Mouse (Mus musculus) erythroblast, embryonic 14.5 days (primary cell): ENCODE data around the gene Arhgap28.

ENCODE experiments used
- GATA1 ChIP-seq: IDR thresholded peaks from 2 replicates; pipeline ENCODE4 v1.6.1; 2012; ENCODE audit warnings: low read length, inconsistent platforms, mixed read lengths
- TAL1 ChIP-seq: IDR thresholded peaks from 3 replicates; pipeline ENCODE4 v1.6.1; 2012; ENCODE audit warnings: low read length, inconsistent platforms, mixed read lengths

DNA sequence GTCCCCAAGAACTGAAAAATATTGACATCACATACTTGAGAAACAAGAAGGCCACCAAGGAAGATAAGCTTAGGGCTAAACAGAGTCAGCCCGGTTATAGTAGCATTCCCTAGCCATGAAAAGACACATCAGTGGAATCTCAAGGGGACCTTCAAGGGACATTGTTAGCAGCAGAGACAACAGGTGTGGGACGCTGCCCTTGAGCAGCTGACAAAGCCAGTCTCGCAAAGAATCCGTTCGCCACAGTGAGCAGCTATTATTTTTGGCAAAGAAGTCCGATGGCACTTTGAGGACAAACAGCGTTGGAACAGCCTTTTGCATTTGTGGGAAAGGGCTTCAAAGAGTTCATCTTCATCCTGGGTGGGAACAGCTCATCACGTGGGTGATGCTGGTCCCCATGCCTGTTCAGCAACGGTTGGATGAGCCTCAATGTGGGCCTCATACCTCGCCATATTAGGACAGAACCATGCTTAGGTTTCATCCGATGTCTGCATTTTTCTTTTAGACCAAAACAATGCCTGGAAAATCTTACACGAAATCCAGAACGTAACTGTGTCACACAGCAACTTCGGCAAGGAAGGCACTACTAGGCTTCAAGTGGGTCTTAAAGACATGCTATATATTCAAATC lies 99.5 kb downstream of the Arhgap28 start:
- TF ChIP-seq GATA1, result no peak
- TF ChIP-seq TAL1, result no peak
